Mouse (Mus musculus) heart, embryonic 16.5 days (tissue): ENCODE measurements at regions not wholly inside any gene's neighbourhood (a gene's known extent, or its start where the extent isn't known, plus 50 kb on each side); places are given as distances from the start of the nearest gene placed in this dataset.

Experiments used
- ATAC-seq: fragments of 200-750 bp; cut with Nextera tagmentation; replicated peaks from 2 replicates; pipeline ENCODE4 v1.8.0; 2017; ENCODE audit warnings: moderate number of reproducible peaks; ENCODE audit not compliant: insufficient read depth, low FRiP score; ENCODE audit errors: extremely low read depth
- H3K27ac ChIP-seq: fragments of 300-500 bp; sonication (generic); 2 replicates; pipeline ENCODE4 v1.5.1; 2014; ENCODE audit warnings: mild to moderate bottlenecking, low read length, control low read depth, moderate library complexity
- H3K27me3 ChIP-seq: fragments of 300-500 bp; sonication (generic); 2 replicates; pipeline ENCODE4 v1.6.1; 2014; ENCODE audit warnings: low read length, mixed read lengths; ENCODE audit not compliant: control insufficient read depth, insufficient read depth
- H3K36me3 ChIP-seq: fragments of 300-500 bp; sonication (generic); 2 replicates; pipeline ENCODE4 v1.6.1; 2014; ENCODE audit not compliant: control insufficient read depth, insufficient read depth
- H3K4me1 ChIP-seq: fragments of 300-500 bp; sonication (generic); 2 replicates; pipeline ENCODE4 v1.6.1; 2014; ENCODE audit warnings: low read length, mixed read lengths; ENCODE audit not compliant: control insufficient read depth, insufficient read depth
- H3K4me2 ChIP-seq: fragments of 300-500 bp; sonication (generic); 2 replicates; pipeline ENCODE4 v1.6.1; 2014; ENCODE audit warnings: low read depth, mild to moderate bottlenecking, control low read depth, low read length
- H3K4me3 ChIP-seq: fragments of 300-500 bp; sonication (generic); 2 replicates; pipeline ENCODE4 v1.5.1; 2014; ENCODE audit warnings: mild to moderate bottlenecking, control low read depth, low read length
- H3K9ac ChIP-seq: fragments of 300-500 bp; sonication (generic); 2 replicates; pipeline ENCODE4 v1.6.1; 2014; ENCODE audit warnings: low read length, control low read depth
- H3K9me3 ChIP-seq: fragments of 300-500 bp; sonication (generic); replicated peaks from 2 replicates; pipeline ENCODE4 v1.6.1; 2016; ENCODE audit warnings: low read length; ENCODE audit not compliant: control insufficient read depth
- WGBS: fragments of 180-500 bp; shearing (Covaris S2); extraction: QIAGEN DNeasy Blood & Tissue Kit; methylation state at CpG from one replicate; pipeline ENCODE4 v1.1.7; 2014; 5-methylcytosine and 5-hydroxymethylcytosine counted together

DNA sequence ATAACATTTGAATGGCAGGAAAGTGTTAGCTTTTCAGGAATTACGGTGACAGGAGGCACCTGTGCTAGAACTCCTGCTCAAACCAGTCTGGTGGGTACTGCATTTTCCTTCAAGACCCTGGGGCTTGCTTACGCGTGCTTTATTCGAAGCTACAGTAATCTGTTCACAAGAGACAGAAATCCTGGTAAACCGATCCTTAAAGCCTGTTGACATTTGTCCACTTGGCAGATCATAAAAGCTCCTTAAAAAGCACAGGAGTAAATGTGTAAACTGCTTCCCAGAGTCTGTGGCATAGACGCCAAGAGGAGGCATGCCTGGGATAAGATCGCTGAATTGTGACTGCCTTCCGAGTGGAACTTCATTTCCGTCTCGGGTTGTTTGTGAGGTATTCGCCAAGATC lies 130.5 kb downstream of the Rpl36a-ps1 start:
- Histone ChIP-seq H3K9ac (no peak overlapping the region), H3K4me3 (no peak overlapping the region), H3K9me3 (no peaks in the 10 kb centered on the region), H3K27ac (no peak overlapping the region), H3K36me3 (no peaks in the 10 kb centered on the region), H3K4me1 (no peaks in the 10 kb centered on the region), H3K4me2 (no peak overlapping the region), H3K27me3 (no peaks in the 10 kb centered on the region)
- no peak for ATAC-seq
- 64% methylated on average over 11 of the region's 11 CpGs for WGBS

DNA sequence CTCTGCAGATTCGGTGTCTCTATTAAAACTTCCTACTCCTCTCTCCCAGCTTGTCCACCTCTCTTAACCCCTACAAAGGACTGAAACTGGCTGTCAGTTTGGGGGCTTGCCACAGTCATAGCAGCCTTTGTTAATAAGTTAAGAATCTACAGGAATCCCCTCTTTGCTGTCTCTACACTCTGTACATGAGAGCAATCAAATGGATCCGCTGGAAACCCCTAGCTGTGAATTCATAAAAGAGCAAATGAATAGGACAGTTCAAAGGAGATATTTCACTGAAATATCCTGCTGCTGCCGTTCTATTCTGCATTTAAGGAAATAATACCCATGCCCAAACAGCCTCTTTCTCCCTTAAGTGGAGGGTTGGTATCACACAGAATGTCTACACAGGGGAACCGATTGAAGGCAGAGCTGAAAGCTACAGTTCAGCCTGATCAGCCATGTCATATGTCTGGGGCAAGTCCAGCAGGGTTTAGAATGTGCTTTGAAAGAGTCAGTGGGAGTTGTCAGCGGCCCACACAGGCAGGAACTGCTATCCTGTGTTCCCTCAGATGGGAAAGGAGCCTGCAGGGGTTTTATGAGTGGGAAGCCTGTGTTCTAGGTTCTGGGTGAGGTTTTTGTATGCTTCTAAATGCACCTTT lies 131.9 kb downstream of the Rpl36a-ps1 start:
- Histone ChIP-seq H3K9ac (no peak overlapping the region), H3K36me3 (no peaks in the 10 kb centered on the region), H3K4me2 (no peak overlapping the region), H3K9me3 (no peaks in the 10 kb centered on the region), H3K4me1 (no peaks in the 10 kb centered on the region), H3K27ac (no peak overlapping the region), H3K4me3 (no peak overlapping the region), H3K27me3 (no peaks in the 10 kb centered on the region)
- no peak for ATAC-seq
- 65% methylated on average over 5 of the region's 5 CpGs for WGBS

- WGBS: 74% methylated on average over 7 of the region's 7 CpGs
- Histone ChIP-seq H3K27ac (no peak overlapping the region), H3K27me3 (no peaks in the 10 kb centered on the region), H3K4me1 (no peaks in the 10 kb centered on the region), H3K4me2 (no peak overlapping the region), H3K9ac (no peak overlapping the region), H3K4me3 (no peak overlapping the region), H3K36me3 (no peaks in the 10 kb centered on the region), H3K9me3 (no peaks in the 10 kb centered on the region)
- ATAC-seq: no peak
Measured at GRCm38 (mm10) chr14:98858801-98859200, 135.3 kb downstream of the Rpl36a-ps1 start.

GRCm38 (mm10) chr14:98848500-98848899 lies 145.6 kb downstream of the Rpl36a-ps1 start:
- no peaks in the 10 kb centered on the region for H3K9me3 ChIP-seq
- ATAC-seq: no peak
- H3K27me3 ChIP-seq: no peaks in the 10 kb centered on the region
- H3K36me3 ChIP-seq: no peaks in the 10 kb centered on the region
- H3K27ac ChIP-seq: no peak overlapping the region
- WGBS: 47% methylated on average over 1 of the region's 1 CpGs
- no peak overlapping the region for H3K4me2 ChIP-seq
- H3K4me3 ChIP-seq: no peak overlapping the region
- H3K4me1 ChIP-seq: no peaks in the 10 kb centered on the region
- H3K9ac ChIP-seq: no peak overlapping the region

- no peaks in the 10 kb centered on the region for H3K9me3 ChIP-seq
- WGBS: 67% methylated on average over 2 of the region's 2 CpGs
- ATAC-seq: no peak
- H3K27ac ChIP-seq: no peak overlapping the region
- no peaks in the 10 kb centered on the region for H3K27me3 ChIP-seq
- H3K4me1 ChIP-seq: no peaks in the 10 kb centered on the region
- H3K36me3 ChIP-seq: no peaks in the 10 kb centered on the region
- H3K4me3 ChIP-seq: no peak overlapping the region
- no peak overlapping the region for H3K4me2 ChIP-seq
- no peak overlapping the region for H3K9ac ChIP-seq
Measured at GRCm38 (mm10) chr14:98844221-98844620, 149.9 kb downstream of the Rpl36a-ps1 start.

- no peaks in the 10 kb centered on the region for H3K36me3 ChIP-seq
- 89% methylated on average over 5 of the region's 5 CpGs for WGBS
- H3K9ac ChIP-seq: no peak overlapping the region
- no peak overlapping the region for H3K4me3 ChIP-seq
- no peak for ATAC-seq
- no peaks in the 10 kb centered on the region for H3K9me3 ChIP-seq
- no peak overlapping the region for H3K27ac ChIP-seq
- no peaks in the 10 kb centered on the region for H3K4me1 ChIP-seq
- H3K27me3 ChIP-seq: no peaks in the 10 kb centered on the region
- no peak overlapping the region for H3K4me2 ChIP-seq
Measured at GRCm38 (mm10) chr14:98834316-98834715, 159.8 kb downstream of the Rpl36a-ps1 start.

DNA sequence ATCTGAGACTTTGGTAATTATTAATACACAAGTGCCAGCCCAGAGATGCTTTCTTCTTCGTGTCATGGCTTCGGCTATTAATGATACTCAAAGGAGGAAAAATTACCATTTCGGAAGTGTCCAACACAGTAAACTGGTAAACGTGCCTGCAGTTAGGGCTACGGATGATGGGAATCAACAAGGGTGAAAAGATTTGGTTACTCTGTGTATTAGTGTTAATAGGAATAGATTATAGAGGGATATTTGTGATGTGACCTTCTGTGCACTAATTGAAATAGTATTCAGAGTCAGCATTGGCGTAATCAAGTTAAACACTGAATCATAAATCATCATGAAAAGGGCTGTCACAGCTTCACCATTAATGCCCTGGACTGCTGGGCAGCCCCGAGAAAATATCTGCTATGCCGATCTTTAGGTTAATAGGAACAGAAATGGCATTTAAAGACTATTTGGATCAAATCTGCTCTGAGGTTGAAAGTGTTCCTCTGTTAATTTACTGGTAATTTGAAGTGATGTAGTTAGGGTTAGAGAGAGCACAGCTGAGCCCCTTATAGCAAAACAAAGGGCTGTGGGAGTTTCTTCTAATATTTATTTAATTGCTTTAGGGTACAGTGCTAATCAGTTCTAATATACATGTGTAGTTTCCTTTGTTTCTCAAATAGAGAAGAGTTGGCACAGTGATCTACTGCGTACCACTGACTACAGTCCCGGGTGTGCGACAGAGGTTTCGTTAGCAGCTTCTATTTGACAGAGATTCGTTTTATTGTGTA lies 160.7 kb downstream of the Rpl36a-ps1 start:
- no peaks in the 10 kb centered on the region for H3K4me1 ChIP-seq
- no peaks in the 10 kb centered on the region for H3K36me3 ChIP-seq
- no peak overlapping the region for H3K4me2 ChIP-seq
- H3K4me3 ChIP-seq: no peak overlapping the region
- no peak for ATAC-seq
- H3K27ac ChIP-seq: no peak overlapping the region
- no peaks in the 10 kb centered on the region for H3K27me3 ChIP-seq
- H3K9ac ChIP-seq: no peak overlapping the region
- WGBS: 84% methylated on average over 13 of the region's 13 CpGs
- H3K9me3 ChIP-seq: no peaks in the 10 kb centered on the region

GRCm38 (mm10) chr14:98832401-98832800 lies 161.7 kb downstream of the Rpl36a-ps1 start:
- no peak overlapping the region for H3K4me3 ChIP-seq
- H3K9me3 ChIP-seq: no peaks in the 10 kb centered on the region
- WGBS: 74% methylated on average over 7 of the region's 7 CpGs
- no peak for ATAC-seq
- no peaks in the 10 kb centered on the region for H3K27me3 ChIP-seq
- H3K36me3 ChIP-seq: no peaks in the 10 kb centered on the region
- H3K9ac ChIP-seq: no peak overlapping the region
- H3K27ac ChIP-seq: no peak overlapping the region
- H3K4me1 ChIP-seq: no peaks in the 10 kb centered on the region
- no peak overlapping the region for H3K4me2 ChIP-seq

DNA sequence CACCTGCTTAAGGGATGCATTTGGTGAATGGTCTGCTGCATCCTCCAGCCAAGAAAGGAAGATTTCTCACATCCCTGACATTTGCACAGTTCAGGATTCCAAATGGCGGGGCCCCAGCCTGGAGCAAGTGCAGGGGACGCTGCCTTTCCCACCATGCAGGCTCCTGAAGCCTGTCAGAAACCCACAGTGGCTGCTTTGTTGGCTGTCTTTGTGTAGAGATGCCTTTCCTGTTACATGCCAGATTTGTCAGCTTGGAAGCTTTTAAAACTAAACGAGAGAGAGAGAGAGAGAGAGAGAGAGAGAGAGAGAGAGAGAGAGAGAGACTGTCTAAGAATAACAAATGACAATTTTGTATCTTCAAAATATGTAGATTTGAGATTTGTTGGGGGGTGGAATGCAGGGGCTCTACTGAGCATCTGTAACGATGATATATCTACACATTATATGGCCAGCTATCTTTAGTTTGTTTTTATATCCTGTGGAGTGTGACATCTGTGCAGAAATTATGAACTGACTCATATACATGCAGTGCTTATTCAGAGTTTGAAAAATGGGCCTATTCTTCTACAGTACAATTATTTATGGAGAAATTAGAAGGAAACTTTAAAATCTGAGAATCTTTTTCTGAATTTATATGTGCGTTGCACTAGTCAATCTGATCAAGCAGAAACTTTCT lies 164.0 kb downstream of the Rpl36a-ps1 start:
- no peaks in the 10 kb centered on the region for H3K9me3 ChIP-seq
- H3K27ac ChIP-seq: no peak overlapping the region
- H3K4me2 ChIP-seq: no peak overlapping the region
- H3K4me3 ChIP-seq: no peak overlapping the region
- ATAC-seq: no peak
- no peaks in the 10 kb centered on the region for H3K36me3 ChIP-seq
- no peaks in the 10 kb centered on the region for H3K27me3 ChIP-seq
- no peaks in the 10 kb centered on the region for H3K4me1 ChIP-seq
- H3K9ac ChIP-seq: no peak overlapping the region
- 62% methylated on average over 5 of the region's 5 CpGs for WGBS
